Mouse (Mus musculus): Measurements from ENCODE around the gene Gabrg3. TPM values are rescaled to one million over a fixed set of nuclear protein-coding genes. Genes with fewer than 3 reads are reported as not detected.
A peak's percentile ranks its signal among the peaks of the same experiment; 100 is the strongest.

The Gabrg3 gene
- total RNA-seq, 2 experiments from 2014 or later, result 25.6 to 26.1 TPM

DNA sequence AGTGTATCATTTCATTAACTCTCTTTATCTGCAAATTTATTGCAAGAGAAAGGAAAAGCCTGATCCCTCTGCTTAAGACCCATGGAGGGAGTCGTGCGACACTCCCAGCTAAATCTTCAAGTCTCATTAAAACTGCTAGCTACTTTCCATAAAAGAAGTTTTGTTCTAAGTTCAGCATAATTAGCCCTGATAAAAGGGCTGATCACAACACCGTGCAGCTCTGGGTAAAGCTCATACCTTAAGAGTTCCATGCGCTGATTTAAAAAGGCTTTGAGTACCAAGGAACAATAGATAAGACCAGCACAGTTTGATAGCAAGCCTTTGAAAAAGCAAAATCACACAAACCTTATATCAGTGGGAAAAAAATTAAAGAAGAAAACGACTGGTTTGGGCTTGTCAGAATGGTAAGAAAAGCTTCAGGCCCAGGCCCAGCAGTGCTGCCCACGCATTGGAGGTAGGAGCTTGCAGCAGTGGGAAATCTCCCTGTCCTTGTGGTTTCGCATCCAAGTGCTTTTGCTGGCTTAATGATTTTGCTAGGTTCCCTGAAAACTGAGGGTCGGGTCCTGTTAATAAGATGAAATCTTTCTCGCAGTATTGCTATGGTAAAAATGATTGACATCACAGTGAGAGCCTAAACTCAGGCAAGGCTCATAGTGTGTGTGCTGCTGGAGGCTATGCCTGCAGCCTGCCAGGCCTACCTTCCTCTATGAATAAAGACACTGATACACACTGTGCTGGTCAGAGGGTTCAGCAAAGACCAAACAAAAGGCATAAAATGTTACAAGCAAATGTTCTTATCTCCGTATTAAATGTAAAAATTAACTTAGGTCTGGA is 621.2 kb downstream of the Gabrg3 start:
- peak in 1 of 2 experiments; percentile 16 for DNase-seq (ENCODE audit: low spot score in 2 of 2)

DNA sequence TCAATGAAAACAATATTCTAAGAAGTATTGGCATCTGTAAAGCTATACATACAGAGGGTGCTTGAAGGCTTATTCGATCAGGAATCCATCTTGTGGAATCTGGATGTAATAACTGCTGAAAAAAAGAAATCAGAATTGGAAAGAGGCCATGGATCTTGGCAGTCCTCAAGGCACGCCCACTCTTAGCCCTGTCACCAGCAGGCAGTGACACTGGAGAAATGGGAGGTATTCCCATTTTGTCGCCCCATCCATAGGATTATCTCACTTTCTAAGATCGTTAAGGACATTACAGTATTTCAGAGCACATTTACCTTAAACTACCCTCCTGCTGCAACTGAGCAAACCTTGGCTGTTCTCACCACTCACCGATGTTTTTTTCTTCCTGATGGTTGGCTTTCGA is 657.8 kb downstream of the Gabrg3 start:
- DNase-seq (ENCODE audit: low spot score in 2 of 2), result no peak

Other genes with a start within 250 kb of the Gabrg3 start
- gene Gabrb3, start 32.5 kb upstream of the Gabrg3 start, total RNA-seq (2021), result 100 to 1,000 TPM; 226 to 259 TPM
- 100 to 1,000 TPM; 200 to 221 TPM for gene Gabra5, start 122.9 kb upstream of the Gabrg3 start, total RNA-seq (2021)